Mouse (Mus musculus): ENCODE results near the gene Nynrin. TPM values are rescaled to one million over a fixed set of nuclear protein-coding genes. Genes with fewer than 3 reads are reported as not detected.

Nynrin gene
- total RNA-seq (2021) = 1 to 10 TPM; 1.2 to 1.8 TPM
- long read RNA-seq, experiment 1 = 0 reads
- long read RNA-seq, experiment 2, partial matches to known transcripts = 1 of 1 reads
- long read RNA-seq, experiment 2, other reads (novel, unspliced or antisense) = 0 of 1 reads

GRCm38 (mm10) chr14:55853621-55854285 lies at the start of gene Nynrin:
Nynrin (plus strand) TSS chr14:55854010.
- DNase-seq (ENCODE audit: low spot score) = peak; percentile 53

GRCm38 (mm10) chr14:55814885-55815284 lies 38.9 kb upstream of the Nynrin start:
- DNase-seq (ENCODE audit: low spot score) = peak; percentile 76

- DNase-seq (ENCODE audit: low spot score) = peak; percentile 64
These were observed 38.5 kb upstream of the Nynrin start for GRCm38 (mm10) chr14:55815310-55815751.

- DNase-seq (ENCODE audit: low spot score) = peak; percentile 0
These were observed 33.9 kb upstream of the Nynrin start for GRCm38 (mm10) chr14:55819845-55820405.

GRCm38 (mm10) chr14:55820576-55820975 lies 33.2 kb upstream of the Nynrin start:
- DNase-seq (ENCODE audit: low spot score) = no peak

GRCm38 (mm10) chr14:55822435-55822990 lies 31.3 kb upstream of the Nynrin start:
- peak; percentile 80 for DNase-seq (ENCODE audit: low spot score)

GRCm38 (mm10) chr14:55822991-55823762 lies 30.6 kb upstream of the Nynrin start, which contains the start of gene Nfatc4:
Nfatc4 (plus strand) TSS chr14:55823144.
- DNase-seq (ENCODE audit: low spot score) = peak; percentile 83

GRCm38 (mm10) chr14:55824001-55824480 lies 29.8 kb upstream of the Nynrin start:
- DNase-seq (ENCODE audit: low spot score) = peak; percentile 22

- peak; percentile 43 for DNase-seq (ENCODE audit: low spot score)
These were observed 29.2 kb upstream of the Nynrin start for GRCm38 (mm10) chr14:55824481-55825215.

GRCm38 (mm10) chr14:55825216-55826051 lies 28.4 kb upstream of the Nynrin start:
- DNase-seq (ENCODE audit: low spot score) = peak; percentile 34

- no peak for DNase-seq (ENCODE audit: low spot score)
These were observed 27.7 kb upstream of the Nynrin start for GRCm38 (mm10) chr14:55826142-55826541.

- DNase-seq (ENCODE audit: low spot score) = no peak
These were observed 27.1 kb upstream of the Nynrin start for GRCm38 (mm10) chr14:55826551-55827340.

- no peak for DNase-seq (ENCODE audit: low spot score)
These were observed 25.0 kb upstream of the Nynrin start for GRCm38 (mm10) chr14:55828716-55829263.

- no peak for DNase-seq (ENCODE audit: low spot score)
These were observed 24.0 kb upstream of the Nynrin start for GRCm38 (mm10) chr14:55829854-55830253.

- DNase-seq (ENCODE audit: low spot score) = no peak
These were observed 23.5 kb upstream of the Nynrin start for GRCm38 (mm10) chr14:55830331-55830730.

- DNase-seq (ENCODE audit: low spot score) = no peak
These were observed 20.7 kb upstream of the Nynrin start for GRCm38 (mm10) chr14:55833126-55833525.

- DNase-seq (ENCODE audit: low spot score) = no peak
These were observed 18.8 kb upstream of the Nynrin start for GRCm38 (mm10) chr14:55834808-55835533.

- no peak for DNase-seq (ENCODE audit: low spot score)
These were observed 15.5 kb upstream of the Nynrin start for GRCm38 (mm10) chr14:55838312-55838711.

All from gastrocnemius, adult 18-20 months (tissue).